Mouse (Mus musculus): Measurements from ENCODE around the gene Ctbp2.

DNA sequence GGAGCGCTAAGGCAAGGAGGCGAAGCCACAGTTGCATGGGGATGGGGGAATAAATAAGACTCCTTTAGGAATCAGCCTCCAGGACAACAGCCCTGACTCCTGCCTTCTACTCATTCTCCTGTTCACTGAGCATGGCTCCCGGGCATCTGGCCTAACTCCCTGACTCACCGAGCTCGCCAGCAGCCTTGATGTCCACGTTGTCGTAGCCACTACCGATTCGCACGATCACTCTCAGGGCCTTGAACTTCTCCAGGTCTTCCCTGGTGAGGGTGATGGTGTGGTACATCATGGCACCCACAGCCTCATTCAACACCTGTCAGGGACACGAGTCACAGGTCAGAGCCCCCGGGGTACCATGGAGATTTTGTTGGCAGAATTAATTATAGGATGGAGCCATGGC, 125.5 kb downstream of the Ctbp2 start:
- no peak for TF ChIP-seq GATA1 (IDR thresholded peaks at IDR 0.05; ENCODE audit: low read length)
- TF ChIP-seq TAL1 (IDR thresholded peaks at IDR 0.05; ENCODE audit: low read length) = no peak

Data from erythroblast, embryonic 14.5 days (primary cell).